Mouse (Mus musculus) megakaryocyte progenitor cell, adult 5-6 weeks (primary cell): ENCODE measurements around the gene Cdc37l1. TPM values are rescaled to one million over a fixed set of nuclear protein-coding genes. Genes with fewer than 3 reads are reported as not detected.

ENCODE experiments used
- total RNA-seq, 2 experiments: library from RNA; stranded (forward) in 1 of 2; stranded (reverse) in 1 of 2; fragments of 157-497, 149-512 nt in 1 of 2; fragments of 200-1000 nt in 1 of 2; gene quantifications; 2 replicates each; pipeline versions ENCODE4 v1.2.3 to v1.2.4; 2015 to 2017

Cdc37l1 gene
- total RNA-seq, 2 experiments from 2014 or later = 31.0 to 45.0 TPM

Other genes starting within 250 kb of the Cdc37l1 start
- gene Slc1a1, start 155.3 kb upstream of the Cdc37l1 start, total RNA-seq (2015) = 0.10 TPM in 1 of 2 replicates, not detected in the other
- gene Slc1a1, start 155.3 kb upstream of the Cdc37l1 start, total RNA-seq (2017) = not detected in 2 replicates
- gene Plpp6, start 26.4 kb upstream of the Cdc37l1 start, total RNA-seq (2015) = 11.4 and 13.7 TPM in 2 replicates
- 5.5 and 5.9 TPM in 2 replicates for gene Plpp6, start 26.4 kb upstream of the Cdc37l1 start, total RNA-seq (2017)
- gene 4430402I18Rik, start 22.6 kb upstream of the Cdc37l1 start, total RNA-seq (2015) = 0.12 TPM in 1 of 2 replicates, not detected in the other
- gene 4430402I18Rik, start 22.6 kb upstream of the Cdc37l1 start, total RNA-seq (2017) = 0.21 TPM in 1 of 2 replicates, not detected in the other
- 41.5 and 50.1 TPM in 2 replicates for gene Ak3, start 57.6 kb downstream of the Cdc37l1 start, total RNA-seq (2015)
- gene Ak3, start 57.6 kb downstream of the Cdc37l1 start, total RNA-seq (2017) = 22.3 and 29.4 TPM in 2 replicates
- 29.0 and 36.9 TPM in 2 replicates for gene Rcl1, start 111.0 kb downstream of the Cdc37l1 start, total RNA-seq (2015)
- gene Rcl1, start 111.0 kb downstream of the Cdc37l1 start, total RNA-seq (2017) = 55.3 and 76.6 TPM in 2 replicates